Mouse (Mus musculus): Measurements from ENCODE around the gene Bmp5. TPM values are rescaled to one million over a fixed set of nuclear protein-coding genes. Genes with fewer than 3 reads are reported as not detected.

Gene Bmp5
- polyA plus RNA-seq, 1 experiment from 2014 or later = 4.1 TPM

- ATAC-seq (ENCODE audit: low FRiP score) = no peak
- 68% methylated on average over 5 of the region's 5 CpGs for WGBS
- no peak overlapping the region for H3K4me2 ChIP-seq
These were observed 75.6 kb downstream of the Bmp5 start for GRCm38 (mm10) chr9:75850670-75851228.

GRCm38 (mm10) chr9:75858161-75858560, 83.0 kb downstream of the Bmp5 start:
- H3K27me3 ChIP-seq = no peaks in the 10 kb centered on the region
- no peaks in the 10 kb centered on the region for H3K36me3 ChIP-seq (replicated peaks)
- no peaks in the 10 kb centered on the region for H3K4me1 ChIP-seq
- no peak for ATAC-seq (ENCODE audit: low FRiP score)
- H3K9ac ChIP-seq = no peak overlapping the region
- H3K4me3 ChIP-seq (replicated peaks) = no peak overlapping the region
- H3K9me3 ChIP-seq = no peaks in the 10 kb centered on the region
- H3K4me2 ChIP-seq = no peak overlapping the region
- 90% methylated on average over 3 of the region's 3 CpGs for WGBS
- H3K27ac ChIP-seq = no peak overlapping the region

More at GRCm38 (mm10) chr9:75850670-75851228, 75.6 kb downstream of the Bmp5 start:
- no peaks in the 10 kb centered on the region for H3K27me3 ChIP-seq
- no peaks in the 10 kb centered on the region for H3K4me1 ChIP-seq
- no peaks in the 10 kb centered on the region for H3K9me3 ChIP-seq
- H3K4me3 ChIP-seq (replicated peaks) = no peak overlapping the region
- H3K9ac ChIP-seq = no peak overlapping the region
- H3K36me3 ChIP-seq (replicated peaks) = no peaks in the 10 kb centered on the region
- no peak overlapping the region for H3K27ac ChIP-seq

GRCm38 (mm10) chr9:75858939-75859338, 83.8 kb downstream of the Bmp5 start:
- Histone ChIP-seq H3K9me3 (no peaks in the 10 kb centered on the region), H3K4me2 (no peak overlapping the region)
- 78% methylated on average over 2 of the region's 2 CpGs for WGBS

GRCm38 (mm10) chr9:75870332-75871177, 95.4 kb downstream of the Bmp5 start:
- H3K4me3 ChIP-seq (replicated peaks) = no peak overlapping the region
- WGBS = 86% methylated on average over 7 of the region's 7 CpGs

More at GRCm38 (mm10) chr9:75858939-75859338, 83.8 kb downstream of the Bmp5 start:
- no peaks in the 10 kb centered on the region for H3K36me3 ChIP-seq (replicated peaks)
- H3K27ac ChIP-seq = no peak overlapping the region
- no peak overlapping the region for H3K9ac ChIP-seq
- ATAC-seq (ENCODE audit: low FRiP score) = no peak
- no peaks in the 10 kb centered on the region for H3K27me3 ChIP-seq
- H3K4me3 ChIP-seq (replicated peaks) = no peak overlapping the region
- no peaks in the 10 kb centered on the region for H3K4me1 ChIP-seq

GRCm38 (mm10) chr9:75876333-75876732, 101.2 kb downstream of the Bmp5 start:
- no peak for ATAC-seq (ENCODE audit: low FRiP score)
- no peak overlapping the region for H3K9ac ChIP-seq
- H3K4me2 ChIP-seq = no peak overlapping the region
- no peaks in the 10 kb centered on the region for H3K9me3 ChIP-seq
- H3K27me3 ChIP-seq = no peaks in the 10 kb centered on the region
- H3K27ac ChIP-seq = no peak overlapping the region
- WGBS = 67% methylated on average over 2 of the region's 2 CpGs
- H3K4me1 ChIP-seq = no peaks in the 10 kb centered on the region
- no peak overlapping the region for H3K4me3 ChIP-seq (replicated peaks)
- H3K36me3 ChIP-seq (replicated peaks) = no peaks in the 10 kb centered on the region

More at GRCm38 (mm10) chr9:75870332-75871177, 95.4 kb downstream of the Bmp5 start:
- no peaks in the 10 kb centered on the region for H3K36me3 ChIP-seq (replicated peaks)
- H3K27me3 ChIP-seq = no peaks in the 10 kb centered on the region
- no peak overlapping the region for H3K27ac ChIP-seq
- H3K4me1 ChIP-seq = no peaks in the 10 kb centered on the region
- H3K9ac ChIP-seq = no peak overlapping the region
- no peak for ATAC-seq (ENCODE audit: low FRiP score)
- H3K4me2 ChIP-seq = no peak overlapping the region
- no peaks in the 10 kb centered on the region for H3K9me3 ChIP-seq

- WGBS = 89% methylated on average over 4 of the region's 4 CpGs
- H3K9ac ChIP-seq = no peak overlapping the region
- no peaks in the 10 kb centered on the region for H3K9me3 ChIP-seq
These were observed 108.5 kb downstream of the Bmp5 start for GRCm38 (mm10) chr9:75883481-75884190.

GRCm38 (mm10) chr9:75886801-75887544, 111.8 kb downstream of the Bmp5 start:
- no peak overlapping the region for H3K4me3 ChIP-seq (replicated peaks)
- WGBS = 90% methylated on average over 7 of the region's 7 CpGs
- ATAC-seq (ENCODE audit: low FRiP score) = no peak
- no peaks in the 10 kb centered on the region for H3K4me1 ChIP-seq
- no peaks in the 10 kb centered on the region for H3K9me3 ChIP-seq
- no peaks in the 10 kb centered on the region for H3K36me3 ChIP-seq (replicated peaks)
- no peak overlapping the region for H3K4me2 ChIP-seq
- H3K27ac ChIP-seq = no peak overlapping the region
- H3K27me3 ChIP-seq = no peaks in the 10 kb centered on the region
- H3K9ac ChIP-seq = no peak overlapping the region

More at GRCm38 (mm10) chr9:75883481-75884190, 108.5 kb downstream of the Bmp5 start:
- Histone ChIP-seq H3K36me3 (replicated peaks) (no peaks in the 10 kb centered on the region), H3K4me1 (no peaks in the 10 kb centered on the region), H3K27me3 (no peaks in the 10 kb centered on the region), H3K27ac (no peak overlapping the region), H3K4me3 (replicated peaks) (no peak overlapping the region), H3K4me2 (no peak overlapping the region)
- ATAC-seq (ENCODE audit: low FRiP score) = no peak

- Histone ChIP-seq H3K27me3 (no peaks in the 10 kb centered on the region), H3K9me3 (no peaks in the 10 kb centered on the region), H3K9ac (no peak overlapping the region), H3K4me1 (no peaks in the 10 kb centered on the region; the same call in 1 of the 2 replicates), H3K4me3 (replicated peaks) (no peak overlapping the region), H3K27ac (no peak overlapping the region), H3K4me2 (no peak overlapping the region), H3K36me3 (replicated peaks) (no peaks in the 10 kb centered on the region)
- WGBS = 88% methylated on average over 8 of the region's 8 CpGs
- ATAC-seq (ENCODE audit: low FRiP score) = no peak
These were observed 121.8 kb downstream of the Bmp5 start for GRCm38 (mm10) chr9:75896918-75897317.

GRCm38 (mm10) chr9:75898022-75898421, 122.9 kb downstream of the Bmp5 start:
- Histone ChIP-seq H3K9me3 (no peaks in the 10 kb centered on the region), H3K36me3 (replicated peaks) (no peaks in the 10 kb centered on the region), H3K27ac (no peak overlapping the region), H3K4me2 (no peak overlapping the region), H3K9ac (no peak overlapping the region), H3K4me3 (replicated peaks) (no peak overlapping the region), H3K27me3 (no peaks in the 10 kb centered on the region), H3K4me1 (no peaks in the 10 kb centered on the region; the same call in 1 of the 2 replicates)
- no peak for ATAC-seq (ENCODE audit: low FRiP score)
- WGBS = 87% methylated on average over 4 of the region's 4 CpGs

- Histone ChIP-seq H3K36me3 (replicated peaks) (no peaks in the 10 kb centered on the region), H3K9me3 (no peaks in the 10 kb centered on the region), H3K9ac (no peak overlapping the region), H3K27ac (no peak overlapping the region), H3K4me2 (no peak overlapping the region), H3K27me3 (no peaks in the 10 kb centered on the region), H3K4me3 (replicated peaks) (no peak overlapping the region), H3K4me1 (no peaks in the 10 kb centered on the region; the same call in 1 of the 2 replicates)
- WGBS = 77% methylated on average over 9 of the region's 9 CpGs
- no peak for ATAC-seq (ENCODE audit: low FRiP score)
These were observed 126.1 kb downstream of the Bmp5 start for GRCm38 (mm10) chr9:75901219-75901618.

GRCm38 (mm10) chr9:75905497-75905896, 130.3 kb downstream of the Bmp5 start:
- no peak overlapping the region for H3K9ac ChIP-seq
- WGBS = 51% methylated on average over 2 of the region's 2 CpGs
- H3K4me2 ChIP-seq = no peak overlapping the region
- no peaks in the 10 kb centered on the region for H3K27me3 ChIP-seq
- no peak for ATAC-seq (ENCODE audit: low FRiP score)
- H3K4me1 ChIP-seq = no peaks in the 10 kb centered on the region
- H3K27ac ChIP-seq = no peak overlapping the region
- H3K36me3 ChIP-seq (replicated peaks) = no peaks in the 10 kb centered on the region
- no peak overlapping the region for H3K4me3 ChIP-seq (replicated peaks)
- no peaks in the 10 kb centered on the region for H3K9me3 ChIP-seq
